Mouse (Mus musculus) retina, adult 2 months (tissue): Measurements from ENCODE around the gene Zfp810.

Experiments used
- DNase-seq: peaks from one replicate; pipeline ENCODE4 v3.0.0-alpha.2; 2012; ENCODE audit warnings: low read depth, low spot score

Gene Zfp810

GRCm38 (mm10) chr9:22260092-22260422 is 47.4 kb downstream of the Zfp810 start:
- no peak for DNase-seq

GRCm38 (mm10) chr9:22259184-22260091 is 48.0 kb downstream of the Zfp810 start, which contains the start of gene Zfp599:
Zfp599 (minus strand) TSS chr9:22259895.
- no peak for DNase-seq

GRCm38 (mm10) chr9:22258784-22259183 is 48.7 kb downstream of the Zfp810 start:
- DNase-seq = no peak

GRCm38 (mm10) chr9:22256579-22256978 is 50.9 kb downstream of the Zfp810 start:
- DNase-seq = no peak

GRCm38 (mm10) chr9:22244242-22244641 is 63.2 kb downstream of the Zfp810 start:
- DNase-seq = no peak

GRCm38 (mm10) chr9:22240001-22240400 is 67.4 kb downstream of the Zfp810 start:
- no peak for DNase-seq

- no peak for DNase-seq
Measured at GRCm38 (mm10) chr9:22230556-22230955, 76.9 kb downstream of the Zfp810 start.

GRCm38 (mm10) chr9:22230061-22230460 is 77.4 kb downstream of the Zfp810 start:
- DNase-seq = no peak

- DNase-seq = no peak
Measured at GRCm38 (mm10) chr9:22229386-22230026, 77.9 kb downstream of the Zfp810 start.

GRCm38 (mm10) chr9:22226846-22227245 is 80.6 kb downstream of the Zfp810 start:
- no peak for DNase-seq
